Mouse (Mus musculus) hindbrain, embryonic 15.5 days (tissue): ENCODE results near the gene Gm19426. TPM values are rescaled to one million over a fixed set of nuclear protein-coding genes. Genes with fewer than 3 reads are reported as not detected.
A peak's percentile ranks its signal among the peaks of the same experiment; 100 is the strongest.

ENCODE experiments used
- ATAC-seq: fragments of 200-750 bp; cut with Nextera tagmentation; 2 replicates; pipeline ENCODE4 v1.8.0; 2017; ENCODE audit warnings: low read depth, moderate number of reproducible peaks, moderate TSS enrichment; ENCODE audit not compliant: low FRiP score
- H3K27ac ChIP-seq: fragments of 300-500 bp; sonication (generic); replicated peaks from 2 replicates; pipeline ENCODE4 v1.5.1; 2015; ENCODE audit warnings: mild to moderate bottlenecking, inconsistent platforms
- H3K27me3 ChIP-seq: fragments of 300-500 bp; sonication (generic); 2 replicates; pipeline ENCODE4 v1.6.1; 2015; ENCODE audit warnings: control low read depth, inconsistent platforms
- H3K36me3 ChIP-seq: fragments of 300-500 bp; sonication (generic); 2 replicates; pipeline ENCODE4 v1.6.1; 2015; ENCODE audit warnings: control low read depth, inconsistent platforms
- H3K4me1 ChIP-seq: fragments of 300-500 bp; sonication (generic); replicated peaks from 2 replicates; pipeline ENCODE4 v1.6.1; 2015; ENCODE audit warnings: control low read depth, inconsistent platforms
- H3K4me2 ChIP-seq: fragments of 300-500 bp; sonication (generic); 2 replicates; pipeline ENCODE4 v1.6.1; 2015; ENCODE audit warnings: moderate library complexity, mild to moderate bottlenecking, inconsistent platforms
- H3K4me3 ChIP-seq: fragments of 300-500 bp; sonication (generic); 2 replicates; pipeline ENCODE4 v1.5.1; 2015; ENCODE audit warnings: mild to moderate bottlenecking, inconsistent platforms
- H3K9ac ChIP-seq: fragments of 300-500 bp; sonication (generic); 2 replicates; pipeline ENCODE4 v1.6.1; 2015; ENCODE audit warnings: inconsistent platforms
- H3K9me3 ChIP-seq: fragments of 300-500 bp; sonication (generic); 2 replicates; pipeline ENCODE4 v1.6.1; 2016; ENCODE audit warnings: control low read depth, inconsistent platforms
- WGBS: fragments of 180-500 bp; shearing (Covaris S2); methylation state at CpG from one replicate; pipeline ENCODE4 v1.1.7; 2015; 5-methylcytosine and 5-hydroxymethylcytosine counted together
- polyA plus RNA-seq: library from polyadenylated mRNA; unstranded; fragments of >200 nt; fragmentation: Nextera tagmentation; extraction: Ambion mirVana; gene quantifications from 2 replicates; pipeline ENCODE4 v1.2.1, GENCODE M21; 2015

The Gm19426 gene
- polyA plus RNA-seq, 1 experiment from 2014 or later: 5.9 TPM

- Histone ChIP-seq H3K4me1 (peaks cover 27% of the 10 kb centered on the region), H3K9me3 (no peaks in the 10 kb centered on the region), H3K27ac (peak overlapping the region; percentile 94), H3K4me2 (peak overlapping the region; percentile 96), H3K4me3 (peak overlapping the region; percentile 93), H3K36me3 (peaks cover 3% of the 10 kb centered on the region), H3K9ac (peak overlapping the region; percentile 58), H3K27me3 (no peaks in the 10 kb centered on the region)
- WGBS: under 1% methylated on average over 33 of the region's 33 CpGs
- ATAC-seq: peak; percentile 95
Observed at GRCm38 (mm10) chr2:84715562-84716361, 27.7 kb downstream of the Gm19426 start.

GRCm38 (mm10) chr2:84714811-84715561 is 28.5 kb downstream of the Gm19426 start, which contains the start of gene Zdhhc5:
Gene Zdhhc5, minus strand, starts transcription at chr2:84715180.
- peaks cover 27% of the 10 kb centered on the region for H3K4me1 ChIP-seq
- no peaks in the 10 kb centered on the region for H3K27me3 ChIP-seq
- H3K36me3 ChIP-seq: peaks cover 10% of the 10 kb centered on the region
- H3K9me3 ChIP-seq: no peaks in the 10 kb centered on the region
- H3K9ac ChIP-seq: peak within 1 kb of the TSS; percentile 97
- peak within 1 kb of the TSS; percentile 93 for H3K4me3 ChIP-seq
- ATAC-seq: peak; percentile 96
- H3K4me2 ChIP-seq: peak within 1 kb of the TSS; percentile 96
- peak within 1 kb of the TSS; percentile 94 for H3K27ac ChIP-seq
- WGBS: under 1% methylated on average over 100 of the region's 107 CpGs

GRCm38 (mm10) chr2:84714422-84714810 is 29.0 kb downstream of the Gm19426 start:
- peaks cover 31% of the 10 kb centered on the region for H3K4me1 ChIP-seq
- ATAC-seq: no peak; the same call in 1 of the 2 replicates

GRCm38 (mm10) chr2:84711898-84712297 is 31.6 kb downstream of the Gm19426 start:
- H3K4me1 ChIP-seq: peaks cover 52% of the 10 kb centered on the region
- H3K36me3 ChIP-seq: peaks cover 23% of the 10 kb centered on the region
- no peaks in the 10 kb centered on the region for H3K9me3 ChIP-seq
- no peaks in the 10 kb centered on the region for H3K27me3 ChIP-seq
- WGBS: 91% methylated on average over 2 of the region's 2 CpGs
- ATAC-seq: no peak
- no peak overlapping the region for H3K4me3 ChIP-seq
- H3K27ac ChIP-seq: no peak overlapping the region
- H3K9ac ChIP-seq: no peak overlapping the region
- H3K4me2 ChIP-seq: no peak overlapping the region

More at GRCm38 (mm10) chr2:84714422-84714810, 29.0 kb downstream of the Gm19426 start:
- under 1% methylated on average over 26 of the region's 26 CpGs for WGBS
- Histone ChIP-seq H3K4me3 (peak overlapping the region; percentile 93), H3K9ac (peak overlapping the region; percentile 97), H3K27me3 (no peaks in the 10 kb centered on the region), H3K36me3 (peaks cover 10% of the 10 kb centered on the region), H3K4me2 (peak overlapping the region; percentile 96), H3K27ac (peak overlapping the region; percentile 94), H3K9me3 (no peaks in the 10 kb centered on the region)

GRCm38 (mm10) chr2:84707523-84707922 is 35.9 kb downstream of the Gm19426 start:
- Histone ChIP-seq H3K4me2 (no peak overlapping the region), H3K4me1 (peaks cover 32% of the 10 kb centered on the region), H3K27ac (no peak overlapping the region), H3K4me3 (no peak overlapping the region), H3K9me3 (no peaks in the 10 kb centered on the region), H3K27me3 (no peaks in the 10 kb centered on the region), H3K36me3 (peaks cover 31% of the 10 kb centered on the region), H3K9ac (no peak overlapping the region)
- WGBS: 44% methylated on average over 1 of the region's 1 CpGs
- no peak for ATAC-seq

- peaks cover 27% of the 10 kb centered on the region for H3K4me1 ChIP-seq
- no peak overlapping the region for H3K27ac ChIP-seq
- H3K9me3 ChIP-seq: no peaks in the 10 kb centered on the region
- no peaks in the 10 kb centered on the region for H3K27me3 ChIP-seq
- H3K36me3 ChIP-seq: peaks cover 28% of the 10 kb centered on the region
- no peak overlapping the region for H3K9ac ChIP-seq
- WGBS: 96% methylated on average over 1 of the region's 1 CpGs
- no peak overlapping the region for H3K4me3 ChIP-seq
- no peak overlapping the region for H3K4me2 ChIP-seq
- no peak for ATAC-seq
Observed at GRCm38 (mm10) chr2:84705295-84705694, 38.2 kb downstream of the Gm19426 start.

- Histone ChIP-seq H3K27ac (no peak overlapping the region), H3K9me3 (no peaks in the 10 kb centered on the region), H3K9ac (no peak overlapping the region), H3K4me1 (peaks cover 22% of the 10 kb centered on the region), H3K4me2 (no peak overlapping the region), H3K4me3 (no peak overlapping the region), H3K27me3 (no peaks in the 10 kb centered on the region), H3K36me3 (peaks cover 30% of the 10 kb centered on the region)
- no peak for ATAC-seq
- 84% methylated on average over 5 of the region's 5 CpGs for WGBS
Observed at GRCm38 (mm10) chr2:84704329-84704728, 39.1 kb downstream of the Gm19426 start.

- H3K27ac ChIP-seq: no peak overlapping the region
- no peak for ATAC-seq
- no peak overlapping the region for H3K4me2 ChIP-seq
- H3K9ac ChIP-seq: no peak overlapping the region
- H3K4me1 ChIP-seq: peaks cover 16% of the 10 kb centered on the region
- H3K9me3 ChIP-seq: no peaks in the 10 kb centered on the region
- H3K36me3 ChIP-seq: peaks cover 27% of the 10 kb centered on the region
- 97% methylated on average over 1 of the region's 1 CpGs for WGBS
- H3K4me3 ChIP-seq: no peak overlapping the region
- no peaks in the 10 kb centered on the region for H3K27me3 ChIP-seq
Observed at GRCm38 (mm10) chr2:84703497-84703896, 40.0 kb downstream of the Gm19426 start.

GRCm38 (mm10) chr2:84695007-84695695 is 48.3 kb downstream of the Gm19426 start:
- no peaks in the 10 kb centered on the region for H3K9me3 ChIP-seq
- H3K9ac ChIP-seq: no peak overlapping the region
- H3K4me2 ChIP-seq: no peak overlapping the region
- H3K4me3 ChIP-seq: no peak overlapping the region
- H3K4me1 ChIP-seq: no peaks in the 10 kb centered on the region
- H3K27me3 ChIP-seq: no peaks in the 10 kb centered on the region
- no peak overlapping the region for H3K27ac ChIP-seq
- no peak for ATAC-seq
- 95% methylated on average over 5 of the region's 5 CpGs for WGBS
- peaks cover 63% of the 10 kb centered on the region for H3K36me3 ChIP-seq
